Mouse (Mus musculus): ENCODE results near the gene Dusp9. TPM values are rescaled to one million over a fixed set of nuclear protein-coding genes. Genes with fewer than 3 reads are reported as not detected.

Gene Dusp9
- 2.0 and 2.2 TPM in 2 replicates for polyA plus RNA-seq (2015; fragmentation: Nextera tagmentation; extraction: Ambion mirVana)

DNA sequence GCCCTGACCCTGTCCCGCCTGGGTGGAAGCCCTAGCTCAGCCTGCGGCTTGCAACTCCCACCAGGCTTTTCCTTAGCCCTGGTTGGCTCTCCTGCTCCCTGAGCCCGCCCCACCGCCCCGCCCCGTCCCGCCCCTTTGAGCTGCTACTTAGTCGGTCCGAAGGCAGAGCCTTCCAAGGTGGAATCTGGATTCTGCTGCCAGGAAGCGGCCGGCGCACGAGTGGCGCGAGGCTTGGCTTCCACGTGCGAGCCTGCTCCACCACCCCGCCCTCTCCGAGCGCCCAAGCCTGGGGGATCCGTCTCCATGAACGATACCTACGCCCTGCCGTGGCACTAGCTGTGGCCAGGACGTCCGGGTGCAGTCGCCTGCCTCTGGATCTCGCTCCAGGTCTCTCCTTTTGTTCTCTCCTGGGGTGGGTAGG lies at the start of gene Dusp9:
TSS of gene Dusp9 (plus strand) at position 165 of the 421 bp plus-strand sequence.

DNA sequence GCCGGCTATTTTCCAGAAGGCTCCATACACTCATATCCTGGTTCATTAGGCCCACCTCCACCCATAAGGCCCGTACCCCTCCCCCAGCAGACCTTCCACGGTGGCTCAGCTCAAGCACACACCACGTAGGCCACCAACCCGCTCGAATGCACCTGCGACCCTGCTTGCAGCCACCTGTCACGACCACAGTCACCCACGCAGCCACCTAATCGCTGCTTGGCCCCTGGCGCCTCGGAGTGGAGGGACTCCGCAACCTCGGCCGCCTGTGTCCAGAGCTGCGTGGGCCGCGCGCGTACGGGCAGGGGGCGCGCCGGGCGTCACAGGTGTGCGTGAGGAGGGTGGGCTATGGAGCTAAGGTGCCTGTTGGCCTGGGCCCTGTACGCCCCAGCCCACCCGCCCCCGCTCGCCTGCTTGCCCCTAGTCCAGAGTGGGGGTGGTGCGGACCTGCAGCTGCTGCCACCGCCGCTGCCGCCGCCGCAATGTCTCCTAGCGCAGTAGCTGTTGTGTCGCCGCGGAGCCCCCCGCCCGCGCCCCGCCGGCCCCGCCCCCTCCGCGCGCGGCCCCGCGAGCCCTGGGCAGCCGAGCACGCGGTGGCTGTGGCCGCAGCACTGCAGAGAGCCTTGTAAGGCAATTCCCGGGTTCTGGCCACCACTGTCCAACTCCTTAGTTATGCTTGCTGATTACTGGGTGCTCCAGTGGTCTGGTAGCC lies 20.5 kb downstream of the Dusp9 start, which contains the start of gene Pnck:
TSS of gene Pnck (minus strand) at position 543 of the 709 bp plus-strand sequence.

DNA sequence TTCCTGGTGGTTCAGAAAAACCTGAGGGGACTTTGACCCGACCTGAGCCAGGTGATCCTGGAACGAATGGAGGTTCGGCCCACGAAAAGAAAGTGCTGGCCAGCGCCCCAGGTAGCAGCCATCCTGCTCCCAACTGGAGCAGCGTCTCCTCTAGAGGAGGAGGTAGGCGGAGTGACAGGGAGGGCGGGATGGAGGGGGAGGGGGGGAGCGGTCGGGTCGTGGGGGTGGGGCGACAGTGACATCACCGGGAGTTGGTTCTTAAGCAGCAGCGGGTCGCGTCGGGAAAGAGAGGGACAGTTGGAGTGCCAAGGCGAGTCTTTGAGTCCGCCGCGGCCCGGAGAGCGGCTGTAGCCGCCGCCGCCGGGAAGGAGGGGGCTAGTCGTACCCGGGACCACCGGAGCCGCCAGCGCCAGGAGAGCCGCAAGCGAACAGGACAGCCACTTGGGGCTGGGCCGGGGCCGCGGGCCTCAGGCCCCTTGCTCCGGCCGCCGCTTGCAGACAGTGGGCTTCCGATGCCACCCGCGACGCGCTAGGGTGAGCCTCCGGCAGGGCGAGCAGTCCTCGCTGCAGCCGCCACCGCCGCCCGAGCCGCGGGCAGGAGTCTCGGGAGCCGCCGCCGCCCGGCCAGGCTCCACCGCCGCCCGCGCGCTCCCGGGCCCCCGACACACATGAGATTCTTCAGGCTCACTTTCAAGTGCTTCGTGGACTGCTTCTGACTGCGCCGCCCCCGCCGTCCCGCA lies 33.8 kb downstream of the Dusp9 start, which contains the start of gene Slc6a8:
TSS of gene Slc6a8 (plus strand) at position 272 of the 740 bp plus-strand sequence.

Other genes with a start within 250 kb of the Dusp9 start
- 0.06 TPM in 1 of 2 replicates, not detected in the other for gene Gm18336, start 240.7 kb upstream of the Dusp9 start, polyA plus RNA-seq (2015; fragmentation: Nextera tagmentation; extraction: Ambion mirVana)
- 1.3 and 1.9 TPM in 2 replicates for gene Zfp92, start 228.3 kb upstream of the Dusp9 start, polyA plus RNA-seq (2015; fragmentation: Nextera tagmentation; extraction: Ambion mirVana)
- gene Trex2, start 204.1 kb upstream of the Dusp9 start, polyA plus RNA-seq (2015; fragmentation: Nextera tagmentation; extraction: Ambion mirVana) = not detected in 2 replicates
- gene Haus7, start 180.4 kb upstream of the Dusp9 start, polyA plus RNA-seq (2015; fragmentation: Nextera tagmentation; extraction: Ambion mirVana) = 57.3 and 61.1 TPM in 2 replicates
- 40.7 and 49.5 TPM in 2 replicates for gene Bgn, start 155.8 kb upstream of the Dusp9 start, polyA plus RNA-seq (2015; fragmentation: Nextera tagmentation; extraction: Ambion mirVana)
- 8.0 and 9.1 TPM in 2 replicates for gene Atp2b3, start 136.3 kb upstream of the Dusp9 start, polyA plus RNA-seq (2015; fragmentation: Nextera tagmentation; extraction: Ambion mirVana)
- gene Pnck, start 20.7 kb downstream of the Dusp9 start, polyA plus RNA-seq (2015; fragmentation: Nextera tagmentation; extraction: Ambion mirVana) = 160 and 181 TPM in 2 replicates
- 9.5 and 10.7 TPM in 2 replicates for gene Slc6a8, start 33.7 kb downstream of the Dusp9 start, polyA plus RNA-seq (2015; fragmentation: Nextera tagmentation; extraction: Ambion mirVana)
- 152 and 157 TPM in 2 replicates for gene Bcap31, start 76.8 kb downstream of the Dusp9 start, polyA plus RNA-seq (2015; fragmentation: Nextera tagmentation; extraction: Ambion mirVana)
- 11.4 and 13.1 TPM in 2 replicates for gene Abcd1, start 77.2 kb downstream of the Dusp9 start, polyA plus RNA-seq (2015; fragmentation: Nextera tagmentation; extraction: Ambion mirVana)
- 2.4 and 3.4 TPM in 2 replicates for gene Plxnb3, start 117.7 kb downstream of the Dusp9 start, polyA plus RNA-seq (2015; fragmentation: Nextera tagmentation; extraction: Ambion mirVana)
- 2.1 and 2.8 TPM in 2 replicates for gene Srpk3, start 135.0 kb downstream of the Dusp9 start, polyA plus RNA-seq (2015; fragmentation: Nextera tagmentation; extraction: Ambion mirVana)
- 244 and 280 TPM in 2 replicates for gene Idh3g, start 147.5 kb downstream of the Dusp9 start, polyA plus RNA-seq (2015; fragmentation: Nextera tagmentation; extraction: Ambion mirVana)
- 211 and 212 TPM in 2 replicates for gene Ssr4, start 147.6 kb downstream of the Dusp9 start, polyA plus RNA-seq (2015; fragmentation: Nextera tagmentation; extraction: Ambion mirVana)
- 4.0 and 4.7 TPM in 2 replicates for gene Pdzd4, start 185.6 kb downstream of the Dusp9 start, polyA plus RNA-seq (2015; fragmentation: Nextera tagmentation; extraction: Ambion mirVana)

Measured in neural tube, postnatal 0 days (tissue).